Mouse (Mus musculus) CD8-positive naive resting alpha-beta T cell, adult 57 days (primary cell): ENCODE data around the gene Pla2g2d. TPM values are rescaled to one million over a fixed set of nuclear protein-coding genes. Genes with fewer than 3 reads are reported as not detected.

Source experiments
- total RNA-seq: library from RNA; stranded (reverse); gene quantifications from one replicate; pipeline ENCODE4 v1.2.4, GENCODE M21; 2023

Pla2g2d gene
- total RNA-seq: 0.46 TPM

DNA sequence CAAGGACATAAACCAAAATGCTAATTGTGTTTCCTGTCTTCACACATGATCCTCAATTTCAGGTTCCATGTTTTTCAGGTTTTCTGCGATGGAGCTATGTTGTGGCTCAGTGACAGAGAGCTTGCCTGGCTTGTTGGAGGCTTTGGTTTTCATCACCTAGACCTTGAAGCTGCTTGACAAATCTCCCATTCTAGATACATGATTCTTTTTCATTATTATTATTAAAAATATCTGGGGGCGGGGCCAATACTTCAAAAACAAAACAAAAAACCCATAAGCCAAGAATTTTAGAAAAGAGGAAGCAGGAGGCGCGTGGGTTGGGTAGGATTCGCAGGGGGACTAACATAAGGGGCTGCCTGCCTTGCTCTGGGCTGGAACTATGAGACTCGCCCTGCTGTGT is at the start of gene Pla2g2d:
TSS of gene Pla2g2d (plus strand) at position 301 of the 400 bp plus-strand sequence.

DNA sequence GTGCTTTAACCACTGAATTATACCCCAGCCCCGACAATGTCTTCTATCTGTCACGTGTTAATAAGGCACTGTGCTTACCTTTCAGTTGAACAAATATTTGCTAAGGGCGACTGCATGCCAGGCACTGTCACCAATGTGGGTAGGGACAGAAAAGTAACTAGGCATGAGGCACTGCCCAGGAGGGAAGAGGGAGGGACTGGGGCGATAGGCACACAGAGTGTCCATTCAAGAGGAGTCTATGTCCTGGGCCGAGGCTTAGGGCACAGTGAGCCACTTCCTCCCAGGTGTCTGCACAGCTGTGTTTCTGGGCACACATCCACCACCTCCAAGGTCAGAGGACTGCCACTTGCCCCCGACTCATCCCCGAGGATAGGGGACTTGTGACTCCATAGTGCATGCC is 38.5 kb upstream of the Pla2g2d start, which contains the start of gene Ubxn10:
TSS of gene Ubxn10 (minus strand) at position 137 of the 400 bp plus-strand sequence.

DNA sequence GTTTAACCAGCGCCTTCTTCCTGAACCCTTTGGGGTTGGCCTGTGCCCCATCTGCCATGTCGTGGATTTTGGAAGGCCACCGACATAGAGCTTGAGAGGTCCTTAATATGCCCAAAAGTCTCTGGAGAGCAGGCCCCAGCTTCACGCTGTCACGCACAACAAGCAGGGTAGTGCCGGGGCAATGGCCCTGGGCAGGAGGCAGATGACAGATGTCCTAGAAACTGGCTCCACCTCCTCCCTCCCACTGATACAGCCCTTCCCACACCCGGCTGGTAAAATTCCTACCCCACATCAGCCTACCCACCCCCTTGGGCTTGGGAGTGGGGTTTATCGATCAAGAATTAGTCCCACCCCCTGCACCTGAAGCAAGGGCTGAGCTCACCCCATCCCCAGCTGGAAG is 18.1 kb upstream of the Pla2g2d start, which contains the start of gene Pla2g2f:
TSS of gene Pla2g2f (minus strand) at position 211 of the 400 bp plus-strand sequence.

Other genes starting within 250 kb of the Pla2g2d start
- gene Vwa5b1, start 139.9 kb upstream of the Pla2g2d start, total RNA-seq: not detected
- 0.43 TPM for gene Pla2g2c, start 50.9 kb upstream of the Pla2g2d start, total RNA-seq
- 0.18 TPM for gene Ubxn10, start 38.6 kb upstream of the Pla2g2d start, total RNA-seq
- not detected for gene Pla2g2f, start 18.1 kb upstream of the Pla2g2d start, total RNA-seq
- gene Pla2g5, start 87.7 kb downstream of the Pla2g2d start, total RNA-seq: not detected
- gene Gm13030, start 98.2 kb downstream of the Pla2g2d start, total RNA-seq: not detected
- gene Pla2g2e, start 102.2 kb downstream of the Pla2g2d start, total RNA-seq: not detected
- 9.4 TPM for gene Otud3, start 138.2 kb downstream of the Pla2g2d start, total RNA-seq
- not detected for gene Rnf186, start 191.4 kb downstream of the Pla2g2d start, total RNA-seq
- 43.7 TPM for gene Tmco4, start 197.2 kb downstream of the Pla2g2d start, total RNA-seq